Mouse (Mus musculus) adrenal gland, adult 8-10 months (tissue): ENCODE data around the gene Gm3286. TPM values are rescaled to one million over a fixed set of nuclear protein-coding genes. Genes with fewer than 3 reads are reported as not detected.
"Not testable (repeated sequence)": the region's sequence is repeated elsewhere in the genome, so short reads cannot be mapped to it uniquely, and the experiment has no call there.

Experiments used
- DNase-seq: peaks from one replicate; pipeline ENCODE4 v3.0.0; 2022
- total RNA-seq, 4 experiments: library from RNA; stranded (reverse); gene quantifications; 2 replicates each; pipeline ENCODE4 v1.2.4; 2022

Gene Gm3286
- not detected for total RNA-seq

DNA sequence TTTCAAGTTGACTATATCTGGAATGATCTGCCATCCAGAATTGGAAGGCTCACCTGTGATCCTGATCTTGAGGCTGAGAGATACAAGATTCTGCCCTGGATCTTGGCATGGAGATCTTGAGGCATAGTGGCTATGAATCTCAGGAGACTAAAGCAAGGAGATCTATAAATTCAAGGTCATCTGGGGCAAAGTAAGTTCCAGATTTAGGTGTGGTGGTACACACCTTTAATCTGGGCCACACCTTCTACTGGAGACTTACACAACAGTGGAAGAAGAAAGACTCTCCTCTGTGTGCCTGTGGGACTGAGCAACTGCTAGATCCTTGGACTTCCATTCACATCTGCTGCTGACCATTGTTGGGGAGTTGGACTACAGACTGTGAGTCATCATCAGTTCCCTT is at the start of gene Gm3286:
Gm3286 (plus strand) TSS at position 301 of the 400 bp plus-strand sequence.
- not testable (repeated sequence) for DNase-seq

Other genes starting within 250 kb of the Gm3286 start
- not detected for gene Gm10424, start 238.0 kb upstream of the Gm3286 start, total RNA-seq
- gene Gm3259, start 204.8 kb upstream of the Gm3286 start, total RNA-seq = not detected
- not detected for gene D5Ertd577e, start 54.0 kb upstream of the Gm3286 start, total RNA-seq
- gene Gm7971, start 84.1 kb downstream of the Gm3286 start, total RNA-seq = not detected
- gene Gm7978, start 225.4 kb downstream of the Gm3286 start, total RNA-seq = not detected
- not detected for gene Gm7982, start 231.3 kb downstream of the Gm3286 start, total RNA-seq